Mouse (Mus musculus): ENCODE results near the gene Caskin1.

- TF ChIP-seq POLR2A (IDR thresholded peaks at IDR 0.05; ENCODE audit: borderline replicate concordance, insufficient read depth, low read length) = no peak
- TF ChIP-seq CTCF (IDR thresholded peaks at IDR 0.05; ENCODE audit: borderline replicate concordance, insufficient read depth, low read depth, low read length) = no peak
These were observed 11.1 kb upstream of the Caskin1 start for GRCm38 (mm10) chr17:24477053-24477984.

All from cerebellum, adult 2 months (tissue).